Mouse (Mus musculus): ENCODE results near the gene Slc4a11. TPM values are rescaled to one million over a fixed set of nuclear protein-coding genes. Genes with fewer than 3 reads are reported as not detected.

Slc4a11 gene
- polyA plus RNA-seq, 2 experiments from 2014 or later: 0.33 TPM; not detected in 1

Other genes with a start within 250 kb of the Slc4a11 start
- gene Ptpra, start 247.2 kb downstream of the Slc4a11 start, polyA plus RNA-seq (2017; shearing (Covaris generic)): 10 to 100 TPM; 58.1 to 69.6 TPM
- gene Mrps26, start 133.8 kb downstream of the Slc4a11 start, polyA plus RNA-seq (2017; shearing (Covaris generic)): 10 to 100 TPM; 25.4 to 31.1 TPM
- not detected for gene Oxt, start 121.3 kb downstream of the Slc4a11 start, polyA plus RNA-seq (2017; shearing (Covaris generic))
- gene Avp, start 115.0 kb downstream of the Slc4a11 start, polyA plus RNA-seq (2017; shearing (Covaris generic)): not detected
- 10 to 100 TPM in 1 of 2 experiments, 1 to 10 TPM in 1; 9.0 to 11.0 TPM for gene Fastkd5, start 67.5 kb downstream of the Slc4a11 start, polyA plus RNA-seq (2017; shearing (Covaris generic))
- 1 to 10 TPM; 8.4 to 9.0 TPM for gene Ubox5, start 67.5 kb downstream of the Slc4a11 start, polyA plus RNA-seq (2017; shearing (Covaris generic))
- gene Lzts3, start 54.7 kb downstream of the Slc4a11 start, polyA plus RNA-seq (2017; shearing (Covaris generic)): under 1 TPM in 1 of 2 experiments, not detected in 1; 0.15 TPM
- 100 to 1,000 TPM; 120 to 135 TPM for gene Ddrgk1, start 32.9 kb downstream of the Slc4a11 start, polyA plus RNA-seq (2017; shearing (Covaris generic))
- gene Itpa, start 29.9 kb downstream of the Slc4a11 start, polyA plus RNA-seq (2017; shearing (Covaris generic)): 10 to 100 TPM; 42.4 to 47.3 TPM
- 10 to 100 TPM in 1 of 2 experiments, 1 to 10 TPM in 1; 9.5 to 11.6 TPM for gene 4930402H24Rik, start 208.9 kb upstream of the Slc4a11 start, polyA plus RNA-seq (2017; shearing (Covaris generic))
- gene Atrn, start 209.0 kb upstream of the Slc4a11 start, polyA plus RNA-seq (2017; shearing (Covaris generic)): 1 to 10 TPM; 4.6 to 6.2 TPM